Comparison of ENCODE assay signal across 23 mouse cellular contexts in the genomic region with DNA sequence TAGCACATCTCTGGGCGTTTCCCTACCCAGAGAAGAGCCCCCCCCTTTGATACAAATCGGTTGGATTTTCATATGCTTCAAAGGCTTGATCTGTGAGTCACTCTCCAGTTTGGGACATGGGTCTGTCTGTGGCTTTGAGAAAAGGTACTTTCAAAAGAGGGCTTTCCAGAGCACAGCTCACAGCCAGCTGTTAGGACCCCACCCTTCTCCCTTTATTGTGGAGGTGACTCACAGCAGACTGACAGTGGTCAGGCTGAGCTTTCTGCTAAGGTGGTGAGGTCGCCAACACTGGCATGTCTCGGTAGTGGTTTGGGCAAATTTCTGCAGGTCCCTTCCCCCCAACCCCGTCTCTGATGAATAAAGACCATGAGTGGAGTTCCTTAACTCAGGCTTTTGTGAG. TPM values are rescaled to one million over a fixed set of nuclear protein-coding genes. Genes with fewer than 3 reads are reported as not detected.
A peak's percentile ranks its signal among the peaks of the same experiment; 100 is the strongest.
DNase-seq lines count a peak whose midpoint lies in the region; ATAC-seq and TF ChIP-seq lines count a peak whose summit lies in the region.
"Had no signal": no experiment of that assay in that cellular context is flagged by ENCODE, and none has a peak within 500 bp of the region (broad histone marks: within the 10 kb centered on the region; RNA-seq: fewer than 3 reads in every experiment).

No protein-coding gene starts in this region.

- peak overlapping the region; percentile 96 for H3K4me3 ChIP-seq in layer of hippocampus, adult 2 months
- no peak overlapping the region for H3K4me3 ChIP-seq in C2C12 (ENCODE audit: insufficient read depth, poor library complexity, severe bottlenecking)
- H3K4me3 ChIP-seq in lung, postnatal 0 days (ENCODE audit: low read depth, low read length), result no peak overlapping the region
- no peak overlapping the region for H3K4me3 ChIP-seq in hindbrain, embryonic 14.5 days (replicated peaks; ENCODE audit: low read length)
- H3K4me3 ChIP-seq: embryonic facial prominence, embryonic 12.5 days; forebrain, embryonic 10.5 days; heart, embryonic 13.5 days; hindbrain, embryonic 12.5 days; limb, embryonic 12.5 days; neural tube, embryonic 12.5 days had no signal

- no peaks in the 10 kb centered on the region for H3K9me3 ChIP-seq in lung, postnatal 0 days (ENCODE audit: low read length)
- H3K9me3 ChIP-seq in hindbrain, embryonic 14.5 days (ENCODE audit: control insufficient read depth, low read length), result no peaks in the 10 kb centered on the region
- H3K9me3 ChIP-seq: embryonic facial prominence, embryonic 12.5 days; forebrain, embryonic 10.5 days; heart, embryonic 13.5 days; hindbrain, embryonic 12.5 days; limb, embryonic 12.5 days; neural tube, embryonic 12.5 days had no signal

- no peak overlapping the region for H3ac ChIP-seq in C2C12 (ENCODE audit: control insufficient read depth, insufficient read length, low read depth)

- peak overlapping the region; percentile 99; the same call in 1 of the 2 replicates for H3K27ac ChIP-seq in layer of hippocampus, adult 2 months
- H3K27ac ChIP-seq in lung, postnatal 0 days (ENCODE audit: low read length), result no peak overlapping the region
- no peak overlapping the region for H3K27ac ChIP-seq in hindbrain, embryonic 14.5 days
- H3K27ac ChIP-seq: embryonic facial prominence, embryonic 12.5 days; forebrain, embryonic 10.5 days; heart, embryonic 13.5 days; hindbrain, embryonic 12.5 days; limb, embryonic 12.5 days; macrophage; neural tube, embryonic 12.5 days had no signal

- 70% methylated on average over 5 of the region's 5 CpGs for WGBS in lung, postnatal 0 days
- 70% methylated on average over 5 of the region's 5 CpGs for WGBS in hindbrain, embryonic 14.5 days

- H3K9ac ChIP-seq in lung, postnatal 0 days (replicated peaks; ENCODE audit: low read depth), result no peak overlapping the region
- H3K9ac ChIP-seq in hindbrain, embryonic 14.5 days, result no peak overlapping the region
- H3K9ac ChIP-seq: embryonic facial prominence, embryonic 12.5 days; hindbrain, embryonic 12.5 days; limb, embryonic 12.5 days; neural tube, embryonic 12.5 days had no signal

- peaks cover 57% of the 10 kb centered on the region for H3K79me2 ChIP-seq in C2C12 (ENCODE audit: control insufficient read depth, insufficient read depth)

- peaks cover 10% of the 10 kb centered on the region; the same call in 1 of the 2 replicates for H3K4me1 ChIP-seq in lung, postnatal 0 days (ENCODE audit: insufficient read depth, low read depth, low read length)
- peaks cover 14% of the 10 kb centered on the region; the same call in 1 of the 2 replicates for H3K4me1 ChIP-seq in hindbrain, embryonic 14.5 days (replicated peaks; ENCODE audit: control insufficient read depth, insufficient read depth, low read length)

- no peak for TF ChIP-seq CTCF in layer of hippocampus, adult 2 months (conservative IDR thresholded peaks at IDR 0.05)
- TF ChIP-seq CTCF in C2C12 (IDR thresholded peaks at IDR 0.05; ENCODE audit: control insufficient read depth, insufficient read depth, insufficient read length), result no peak
- TF ChIP-seq CTCF in lung, postnatal 0 days (IDR thresholded peaks at IDR 0.05), result no peak

- H3K36me3 ChIP-seq in C2C12 (ENCODE audit: control insufficient read depth, insufficient read depth), result peaks cover 40% of the 10 kb centered on the region
- H3K36me3 ChIP-seq in lung, postnatal 0 days (ENCODE audit: insufficient read depth, low read length), result peaks cover 11% of the 10 kb centered on the region; the same call in 1 of the 2 replicates
- no peaks in the 10 kb centered on the region for H3K36me3 ChIP-seq in hindbrain, embryonic 14.5 days (replicated peaks; ENCODE audit: control insufficient read depth, insufficient read depth)
- H3K36me3 ChIP-seq: embryonic facial prominence, embryonic 12.5 days; limb, embryonic 12.5 days; neural tube, embryonic 12.5 days had no signal

- no peaks in the 10 kb centered on the region for H3K27me3 ChIP-seq in C2C12 (ENCODE audit: control insufficient read depth, insufficient read depth, insufficient read length)
- no peaks in the 10 kb centered on the region for H3K27me3 ChIP-seq in lung, postnatal 0 days (replicated peaks; ENCODE audit: insufficient read depth, low read length)
- peaks cover 25% of the 10 kb centered on the region for H3K27me3 ChIP-seq in hindbrain, embryonic 14.5 days (ENCODE audit: control insufficient read depth, insufficient read depth, low read length)
- H3K27me3 ChIP-seq: heart, embryonic 13.5 days had no signal

- H3K79me3 ChIP-seq in C2C12 (ENCODE audit: low read depth), result peaks cover 31% of the 10 kb centered on the region

- no peak overlapping the region for H3K4me2 ChIP-seq in lung, postnatal 0 days (replicated peaks; ENCODE audit: low read depth, low read length)
- no peak overlapping the region for H3K4me2 ChIP-seq in hindbrain, embryonic 14.5 days (replicated peaks)
- H3K4me2 ChIP-seq: embryonic facial prominence, embryonic 12.5 days; hindbrain, embryonic 12.5 days; limb, embryonic 12.5 days; neural tube, embryonic 12.5 days had no signal

- no peak for DNase-seq in layer of hippocampus, adult 2 months (ENCODE audit: low spot score in 2 of 2)
- DNase-seq in layer of hippocampus, adult 9-11 months, result no peak
- DNase-seq in Muller cell, postnatal 12 days (ENCODE audit: inconsistent ontology term), result peak; percentile 78
- DNase-seq in natural killer cell, adult 2 months (ENCODE audit: low spot score in 2 of 2), result peak; percentile 74 to 86
- DNase-seq in urinary bladder, adult 18-20 months (ENCODE audit: low spot score in 2 of 2), result no peak
- DNase-seq in lung, postnatal 0 days (ENCODE audit: low spot score), result no peak
- no peak for DNase-seq in hindbrain, embryonic 14.5 days (ENCODE audit: low spot score)
- DNase-seq: cerebellum, adult 11 months; cerebellum, postnatal 36 days; gastrocnemius, postnatal 36 days; kidney, adult 18-20 months; lung, adult 18-20 months; midbrain, embryonic 14.5 days; right cerebral cortex, postnatal 25 days; thymus, adult 2 months had no signal

- ATAC-seq in lung, postnatal 0 days, result no peak
- no peak for ATAC-seq in hindbrain, embryonic 14.5 days (ENCODE audit: low FRiP score)

- TF ChIP-seq EP300 in lung, postnatal 0 days (IDR thresholded peaks at IDR 0.05), result no peak

TF ChIP-seq in C2C12, 6 proteins besides CTCF, POLR2A, EP300 and RAD21:
- TF ChIP-seq USF1 (IDR thresholded peaks at IDR 0.05; ENCODE audit: low read depth) (no peak), MYOG (IDR thresholded peaks at IDR 0.05; ENCODE audit: control insufficient read depth, extremely low read depth, insufficient read length) (no peak), MYOD1 (IDR thresholded peaks at IDR 0.05; ENCODE audit: control insufficient read depth, insufficient read length, low read depth) (peak; percentile 92), CEBPB (IDR thresholded peaks at IDR 0.05; ENCODE audit: low read depth) (no peak), FOSL1 (IDR thresholded peaks at IDR 0.05; ENCODE audit: insufficient read depth, low read length, poor library complexity, severe bottlenecking) (peak; percentile 79)

RNA-seq across cellular contexts. Expression of a gene that starts 5.2 kb away (rescaled TPM):
- total RNA-seq in layer of hippocampus, adult 2 months (2021), result 100 to 1,000 TPM in 1 of 2 experiments, 10 to 100 TPM in 1; 99.6 to 108 TPM
- polyA plus RNA-seq in C2C12 (2012; fragmentation: generic; extraction: Trizol), result 15.3 TPM
- 14.9 and 27.1 TPM in 2 replicates for polyA plus RNA-seq in lung, postnatal 0 days (2015; fragmentation: Nextera tagmentation; extraction: Ambion mirVana)
- polyA plus RNA-seq in hindbrain, embryonic 14.5 days (2014; fragmentation: Nextera tagmentation; extraction: Ambion mirVana), result 4.8 and 5.8 TPM in 2 replicates

Comparison
In these comparisons a context has a peak if more than half of its experiments do, and no peak if none do; other contexts are left out.
1. DNase-seq: peak in Muller cell, postnatal 12 days (single experiment) and natural killer cell, adult 2 months (2 of 2); none in layer of hippocampus, adult 2 months (0 of 2), layer of hippocampus, adult 9-11 months (single experiment), urinary bladder, adult 18-20 months (0 of 2), lung, postnatal 0 days (single experiment) and hindbrain, embryonic 14.5 days (single experiment).